Mouse (Mus musculus) urinary bladder, postnatal 4 days (tissue): Measurements from ENCODE around the gene Hist1h2bg.
"Not testable (repeated sequence)": the region's sequence is repeated elsewhere in the genome, so short reads cannot be mapped to it uniquely, and the experiment has no call there.

ENCODE experiments used
- DNase-seq, 2 experiments: peaks; one replicate each; pipeline ENCODE4 v3.0.0; 2021 to 2022; ENCODE audit warnings: low spot score in 2 of 2

Hist1h2bg gene

GRCm38 (mm10) chr13:23561883-23562659, 9.1 kb upstream of the Hist1h2bg start, which contains the start of gene Hist1h3e:
TSS of gene Hist1h3e (minus strand) at chr13:23562369.
- DNase-seq = peak; percentile 92 to 94

- DNase-seq = no peak
Measured at GRCm38 (mm10) chr13:23562699-23563462, 8.3 kb upstream of the Hist1h2bg start.

GRCm38 (mm10) chr13:23564482-23564881, 6.7 kb upstream of the Hist1h2bg start:
- no peak for DNase-seq

- not testable (repeated sequence) for DNase-seq
Measured at GRCm38 (mm10) chr13:23570261-23571021, 755 bp upstream of the Hist1h2bg start.

- not testable (repeated sequence) for DNase-seq
Measured at GRCm38 (mm10) chr13:23571504-23572217, 465 bp downstream of the Hist1h2bg start.

GRCm38 (mm10) chr13:23572218-23573033, 1.2 kb downstream of the Hist1h2bg start:
- DNase-seq = no peak

GRCm38 (mm10) chr13:23573034-23573897, 2.1 kb downstream of the Hist1h2bg start:
- not testable (repeated sequence) for DNase-seq

GRCm38 (mm10) chr13:23573898-23574524, 2.8 kb downstream of the Hist1h2bg start, which contains the start of the genes Hist1h2bf and Hist1h2ad:
TSS of gene Hist1h2bf (minus strand) at chr13:23574196.
TSS of gene Hist1h2ad (plus strand) at chr13:23574381.
- peak; percentile 86 for DNase-seq

GRCm38 (mm10) chr13:23574546-23575170, 3.5 kb downstream of the Hist1h2bg start:
- DNase-seq = not testable (repeated sequence)

- DNase-seq = peak in 1 of 2 experiments; percentile 33
Measured at GRCm38 (mm10) chr13:23575271-23575851, 4.2 kb downstream of the Hist1h2bg start, which contains the start of gene Hist1h3d. TSS of gene Hist1h3d (plus strand) at chr13:23575763.

GRCm38 (mm10) chr13:23575864-23576313, 4.7 kb downstream of the Hist1h2bg start:
- DNase-seq = not testable (repeated sequence)

GRCm38 (mm10) chr13:23576351-23576881, 5.2 kb downstream of the Hist1h2bg start:
- DNase-seq = no peak

- no peak for DNase-seq
Measured at GRCm38 (mm10) chr13:23576906-23577639, 5.9 kb downstream of the Hist1h2bg start.

- DNase-seq = no peak
Measured at GRCm38 (mm10) chr13:23577835-23578234, 6.6 kb downstream of the Hist1h2bg start.

GRCm38 (mm10) chr13:23581408-23582218, 10.4 kb downstream of the Hist1h2bg start, which contains the start of gene Hist1h4d:
TSS of gene Hist1h4d (plus strand) at chr13:23581598.
- DNase-seq = peak; percentile 94 to 95
